Mouse (Mus musculus) liver (tissue): Measurements from ENCODE around the gene Pa2g4.

Experiments used
- DNase-seq: peaks from one replicate; pipeline ENCODE4 v3.0.0-alpha.2; 2020; ENCODE audit warnings: mixed read lengths

The Pa2g4 gene

DNA sequence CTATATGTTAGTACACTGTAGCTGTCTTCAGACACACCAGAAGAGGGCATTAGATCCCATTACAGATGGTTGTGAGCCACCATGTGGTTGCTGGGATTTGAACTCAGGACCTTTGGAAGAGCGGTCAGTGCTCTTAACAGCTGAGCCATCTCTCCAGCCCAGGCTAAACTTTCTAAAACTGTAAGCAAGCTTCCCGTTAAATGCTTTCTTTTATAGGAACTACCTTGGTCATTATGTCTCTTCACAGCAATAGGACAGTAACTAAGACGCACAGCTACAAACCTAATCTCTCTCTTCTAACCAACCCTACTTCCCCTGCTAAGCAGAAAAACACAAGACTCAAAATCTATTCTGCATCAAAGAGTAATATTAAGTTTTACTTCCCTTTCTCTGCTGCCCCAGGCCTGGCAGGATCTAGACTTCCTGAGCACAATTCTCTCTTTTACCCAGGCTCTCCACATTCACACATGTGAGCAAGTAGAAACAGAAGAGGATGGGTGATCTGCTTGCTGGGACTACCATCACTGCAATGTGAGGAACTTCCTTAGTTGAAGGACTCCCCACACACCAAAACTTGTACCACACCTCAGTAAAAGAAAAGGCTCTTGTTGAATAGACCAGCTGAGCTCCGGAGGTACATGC is 30.0 kb downstream of the Pa2g4 start:
- no peak for DNase-seq

- no peak for DNase-seq
These were observed 30.6 kb downstream of the Pa2g4 start for GRCm38 (mm10) chr10:128535206-128535605.

- DNase-seq, result no peak
These were observed 39.1 kb downstream of the Pa2g4 start for GRCm38 (mm10) chr10:128526366-128527356.

DNA sequence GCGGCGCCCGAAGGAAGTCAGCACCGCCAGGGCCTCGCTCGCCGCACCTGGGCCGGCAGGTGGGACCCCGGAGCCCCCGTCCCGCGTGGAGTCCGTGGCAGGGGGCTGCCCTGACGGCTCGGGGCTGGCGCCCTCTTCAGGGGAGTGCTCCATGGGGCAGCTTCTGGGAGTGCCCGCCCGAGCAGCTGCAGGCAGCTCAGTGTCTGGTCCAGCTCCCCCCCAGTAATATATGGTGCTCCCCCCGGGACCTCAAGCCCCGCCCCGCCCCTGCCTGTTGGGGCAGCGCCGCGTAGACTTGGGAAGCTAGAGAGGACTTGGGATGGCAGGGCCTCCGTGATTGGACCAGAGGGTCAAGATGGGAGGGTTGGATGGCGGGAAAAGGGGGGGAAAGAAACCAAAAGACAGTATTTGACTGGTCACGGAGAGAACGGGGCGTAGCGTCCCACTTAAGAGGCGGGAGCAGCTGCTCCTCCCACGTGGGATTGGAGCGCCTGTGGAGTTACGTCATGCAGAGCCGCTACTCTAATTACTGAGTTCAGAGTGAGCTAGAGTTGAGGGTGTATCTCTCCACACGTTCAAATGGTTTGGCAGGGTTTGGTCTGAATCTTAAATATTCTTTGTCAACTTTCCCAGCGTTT is 40.0 kb downstream of the Pa2g4 start, which contains the start of gene Esyt1:
Esyt1 (minus strand) TSS at position 201 of the 638 bp plus-strand sequence.
- peak; percentile 95 for DNase-seq

DNA sequence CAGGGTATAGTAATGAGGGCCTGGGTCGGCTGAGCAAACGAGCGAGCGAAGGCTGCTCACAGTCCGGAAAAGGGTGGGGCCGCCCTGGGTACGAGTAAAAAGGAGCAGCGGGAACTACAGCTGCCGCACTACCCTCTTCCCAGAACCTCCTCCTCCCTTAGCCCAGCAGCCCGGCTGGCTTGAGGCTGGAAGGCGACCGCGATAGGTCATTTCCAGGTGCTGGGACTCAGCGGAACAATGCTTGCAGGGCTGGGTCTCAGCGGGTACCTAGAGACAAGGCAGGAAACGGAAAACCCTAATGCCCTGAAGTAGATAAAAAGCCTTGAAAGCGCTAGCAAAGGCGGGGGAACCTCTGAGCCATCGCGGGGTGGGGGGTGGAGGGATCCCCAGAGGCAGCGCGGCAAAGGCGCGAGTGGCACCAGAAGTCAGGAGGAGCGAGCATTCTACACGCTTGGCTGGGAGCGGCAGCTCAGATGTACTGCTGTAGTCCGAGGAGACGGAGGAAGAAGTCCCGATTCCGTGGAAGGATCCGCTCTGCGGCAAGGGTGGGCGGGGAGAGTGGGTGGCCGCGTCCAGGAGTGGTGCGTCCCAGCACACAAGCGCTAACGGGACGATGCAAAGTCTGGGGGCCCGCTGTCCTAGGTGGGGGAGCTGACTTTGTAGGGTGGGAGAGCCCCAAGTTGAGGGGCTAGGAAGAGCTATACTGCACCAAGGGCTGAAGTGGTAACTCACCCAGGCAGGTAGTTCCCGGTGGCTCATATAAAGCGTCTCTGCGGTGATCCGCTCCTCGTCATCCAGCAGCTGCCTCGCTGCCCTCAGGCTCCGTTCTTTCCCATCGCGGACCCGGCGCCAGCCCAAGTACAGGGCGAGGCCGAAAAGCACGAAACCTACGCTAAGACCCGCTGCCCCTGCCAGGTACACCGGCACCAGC is 40.8 kb downstream of the Pa2g4 start:
- peak; percentile 63 for DNase-seq

- no peak for DNase-seq
These were observed 41.6 kb downstream of the Pa2g4 start for GRCm38 (mm10) chr10:128524111-128524731.

GRCm38 (mm10) chr10:128522351-128522750 is 43.4 kb downstream of the Pa2g4 start:
- DNase-seq, result no peak

DNA sequence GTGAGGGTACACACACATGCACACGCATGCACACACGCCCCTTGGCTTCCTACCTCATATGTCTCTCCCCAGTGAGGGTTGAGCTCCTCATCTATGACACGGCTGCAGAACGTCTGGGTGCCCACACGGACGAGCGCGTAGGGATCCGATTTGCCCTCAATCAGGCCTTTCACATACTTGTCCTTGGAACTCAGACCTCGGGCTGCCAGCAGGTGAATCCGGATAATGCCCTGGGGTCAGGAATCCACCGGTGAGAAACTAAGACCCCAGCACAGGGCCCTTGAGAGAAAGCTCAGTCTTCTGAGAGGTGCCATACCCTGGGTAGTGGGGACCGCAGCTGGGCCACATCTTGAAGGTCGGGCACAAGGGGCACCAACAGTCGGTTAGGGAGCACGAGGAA is 45.2 kb downstream of the Pa2g4 start:
- no peak for DNase-seq

DNA sequence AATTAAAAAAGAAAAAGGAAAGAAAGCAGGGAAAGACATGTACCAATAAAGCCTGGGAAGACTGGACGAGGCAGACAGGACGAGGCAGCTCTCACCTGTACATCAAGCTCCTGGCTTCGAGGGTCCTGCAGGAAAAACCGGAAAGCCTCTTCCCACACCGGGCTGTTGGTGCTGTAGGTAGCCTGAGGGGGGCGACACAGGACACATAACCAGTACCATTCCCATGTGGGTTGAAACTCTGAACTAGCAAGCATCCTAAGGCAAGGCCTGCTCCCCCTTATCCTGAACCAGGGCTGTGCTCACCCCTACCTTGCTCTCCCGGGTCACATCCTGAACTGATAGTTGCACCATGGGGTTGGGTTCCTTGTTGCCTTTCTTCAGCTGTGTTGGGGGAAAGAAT is 47.0 kb downstream of the Pa2g4 start:
- peak; percentile 54 for DNase-seq

GRCm38 (mm10) chr10:128516677-128517076 is 49.1 kb downstream of the Pa2g4 start:
- DNase-seq, result peak; percentile 54

DNA sequence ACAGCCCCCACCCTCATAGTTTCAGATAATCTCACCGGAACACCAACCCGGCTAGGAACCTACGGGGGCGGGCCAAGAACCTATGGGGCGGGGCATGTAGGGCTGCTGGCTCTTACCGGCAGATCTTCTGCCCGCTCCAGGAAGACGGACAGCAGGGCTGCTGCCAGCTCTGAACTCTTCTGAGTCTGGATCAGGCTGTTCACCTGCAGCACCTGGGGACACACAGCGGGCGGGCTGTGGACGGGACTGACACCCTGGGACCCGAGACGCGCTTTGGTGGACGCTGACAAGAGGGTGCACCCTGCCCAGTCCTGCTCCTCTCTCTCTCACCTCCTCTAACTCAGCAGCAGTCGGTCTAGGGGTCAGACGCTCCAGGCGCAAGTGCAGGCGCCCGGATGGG is 49.8 kb downstream of the Pa2g4 start:
- DNase-seq, result peak; percentile 70

GRCm38 (mm10) chr10:128515044-128515443 is 50.7 kb downstream of the Pa2g4 start:
- DNase-seq, result no peak

DNA sequence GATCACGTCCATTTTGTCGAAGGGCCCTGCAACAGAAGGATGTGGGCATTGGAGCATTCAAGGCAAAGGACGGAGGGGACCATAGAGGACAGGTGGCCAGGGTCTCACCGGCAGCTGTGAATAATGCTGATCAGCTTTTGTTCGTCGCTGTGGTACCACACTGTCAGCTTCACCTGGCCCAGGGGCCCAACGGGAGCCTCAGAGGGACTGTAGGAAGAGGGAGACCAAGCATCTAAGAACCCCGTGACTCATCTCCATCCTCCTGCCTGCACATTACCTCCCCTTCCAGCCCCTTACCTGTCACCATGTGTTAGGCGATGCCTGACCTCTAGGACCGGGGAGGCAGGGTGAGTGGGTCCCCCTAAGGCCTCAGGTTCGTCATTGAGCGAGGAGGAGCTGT is 54.0 kb downstream of the Pa2g4 start:
- no peak for DNase-seq

GRCm38 (mm10) chr10:128511189-128511588 is 54.6 kb downstream of the Pa2g4 start:
- no peak for DNase-seq

DNA sequence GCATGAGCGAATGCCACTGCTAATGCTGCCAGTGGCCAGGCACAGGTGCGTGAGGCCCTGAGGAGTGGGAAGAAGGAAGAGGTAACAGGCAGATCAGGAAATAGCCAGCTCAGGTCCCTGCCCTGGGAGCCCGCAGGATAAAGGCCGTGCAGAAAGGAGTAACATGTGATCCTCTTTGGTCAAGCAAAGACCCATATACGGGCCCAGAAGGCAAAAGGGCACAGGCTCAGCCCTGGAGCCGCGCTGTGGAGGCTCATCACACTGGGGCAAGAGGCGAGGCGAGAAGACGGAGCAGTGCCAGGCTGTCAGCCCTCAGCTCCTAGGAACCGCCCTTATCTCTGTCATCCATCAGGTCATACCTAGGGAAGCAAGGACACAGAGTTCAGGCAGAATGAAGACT is 55.5 kb downstream of the Pa2g4 start:
- no peak for DNase-seq

GRCm38 (mm10) chr10:128509831-128510230 is 56.0 kb downstream of the Pa2g4 start:
- no peak for DNase-seq

DNA sequence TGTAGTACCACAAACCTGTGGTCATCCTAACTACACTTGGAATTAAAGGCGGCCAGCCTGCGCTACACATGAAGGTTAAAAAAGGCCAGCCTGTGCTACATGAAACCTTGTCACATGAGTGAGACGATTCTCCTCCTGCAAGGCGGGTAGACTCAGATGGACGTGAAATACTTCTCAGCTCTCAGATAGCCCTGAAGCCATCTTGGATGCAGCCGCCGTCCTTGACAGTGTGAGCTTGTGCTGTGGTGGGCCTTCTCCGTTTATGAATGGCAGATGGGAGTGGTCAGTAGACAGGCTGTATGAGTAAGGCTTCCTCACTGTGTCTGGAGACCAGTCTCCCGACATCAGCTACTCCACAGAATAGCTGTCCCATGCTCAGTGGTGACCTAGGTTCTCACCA is 56.6 kb downstream of the Pa2g4 start:
- no peak for DNase-seq

- DNase-seq, result no peak
These were observed 57.5 kb downstream of the Pa2g4 start for GRCm38 (mm10) chr10:128508260-128508659.
